ENCODE assay signal across 13 mouse cellular contexts in genomic region chr11:21644231-21644630, GRCm38 (mm10).
"Had no signal": no experiment of that assay in that cellular context is flagged by ENCODE, and none has a peak within 500 bp of the region (broad histone marks: within the 10 kb centered on the region; RNA-seq: fewer than 3 reads in every experiment).

No protein-coding gene starts in this region.

- H3K27me3 ChIP-seq: limb, embryonic 15.5 days; liver, embryonic 12.5 days; neural tube, embryonic 15.5 days had no signal

- H3K9ac ChIP-seq: limb, embryonic 15.5 days; liver, embryonic 12.5 days; lung, embryonic 14.5 days; neural tube, embryonic 15.5 days had no signal

- DNase-seq: kidney, postnatal 25 days; lung, embryonic 14.5 days; lung, postnatal 10 days; lung, postnatal 4 days; midbrain, embryonic 14.5 days; right cerebral cortex, adult 18-20 months; right cerebral cortex, postnatal 25 days; thymus, postnatal 4 days had no signal

- H3K9me3 ChIP-seq: limb, embryonic 15.5 days; liver, embryonic 12.5 days; neural tube, embryonic 15.5 days had no signal

- H3K4me1 ChIP-seq: limb, embryonic 15.5 days; liver, embryonic 12.5 days; neural tube, embryonic 15.5 days had no signal

- H3K4me3 ChIP-seq: left cerebral cortex, adult 2 months; limb, embryonic 15.5 days; liver, embryonic 12.5 days; myocyte; neural tube, embryonic 15.5 days had no signal

- ATAC-seq: liver, embryonic 12.5 days had no signal

- H3K36me3 ChIP-seq: limb, embryonic 15.5 days; liver, embryonic 12.5 days; neural tube, embryonic 15.5 days had no signal

- H3K27ac ChIP-seq: left cerebral cortex, adult 2 months; limb, embryonic 15.5 days; liver, embryonic 12.5 days; neural tube, embryonic 15.5 days had no signal

- H3K4me2 ChIP-seq: limb, embryonic 15.5 days; liver, embryonic 12.5 days; lung, embryonic 14.5 days; neural tube, embryonic 15.5 days had no signal
